ENCODE assay signal across 8 mouse cellular contexts in genomic region chr12:12527366-12527765, GRCm38 (mm10).
DNase-seq lines count a peak whose midpoint lies in the region; ATAC-seq and TF ChIP-seq lines count a peak whose summit lies in the region.

No protein-coding gene starts in this region.

- H3K4me2 ChIP-seq in lung, embryonic 14.5 days, result no peak overlapping the region
- no peak overlapping the region for H3K4me2 ChIP-seq in stomach, embryonic 15.5 days
- no peak overlapping the region for H3K4me2 ChIP-seq in liver, embryonic 11.5 days

- WGBS in lung, embryonic 14.5 days, result 69% methylated on average over 3 of the region's 3 CpGs
- 58% methylated on average over 3 of the region's 3 CpGs for WGBS in stomach, embryonic 15.5 days
- WGBS in liver, embryonic 11.5 days, result 85% methylated on average over 3 of the region's 3 CpGs

- H3K27me3 ChIP-seq in lung, embryonic 14.5 days (ENCODE audit: insufficient read depth, low read length), result no peaks in the 10 kb centered on the region
- H3K27me3 ChIP-seq in stomach, embryonic 15.5 days (replicated peaks), result no peaks in the 10 kb centered on the region
- no peaks in the 10 kb centered on the region for H3K27me3 ChIP-seq in liver, embryonic 11.5 days (replicated peaks; ENCODE audit: control insufficient read depth, insufficient read depth, low read length)

- DNase-seq in lung, embryonic 14.5 days, result peak; percentile 62
- no peak for DNase-seq in lung, postnatal 25 days (ENCODE audit: low spot score)
- peak; percentile 57 for DNase-seq in heart, adult 8-10 months (ENCODE audit: low spot score)
- peak; percentile 12 for DNase-seq in kidney, adult 9 months
- no peak for DNase-seq in embryo, embryonic 10 days (ENCODE audit: low spot score)
- DNase-seq in liver, embryonic 11.5 days (ENCODE audit: low spot score), result no peak
- no peak for DNase-seq in thymus, postnatal 4 days

- no peak overlapping the region for H3K4me3 ChIP-seq in lung, embryonic 14.5 days (ENCODE audit: low read depth, low read length)
- H3K4me3 ChIP-seq in stomach, embryonic 15.5 days (replicated peaks), result no peak overlapping the region
- no peak overlapping the region for H3K4me3 ChIP-seq in liver, embryonic 11.5 days (ENCODE audit: low read depth, low read length)

- H3K36me3 ChIP-seq in lung, embryonic 14.5 days (ENCODE audit: insufficient read depth), result no peaks in the 10 kb centered on the region
- no peaks in the 10 kb centered on the region for H3K36me3 ChIP-seq in stomach, embryonic 15.5 days
- H3K36me3 ChIP-seq in liver, embryonic 11.5 days (ENCODE audit: control insufficient read depth, insufficient read depth, low read length), result no peaks in the 10 kb centered on the region

- H3K4me1 ChIP-seq in lung, embryonic 14.5 days (ENCODE audit: insufficient read depth), result 0 out of 2 replicates have a peak, but pooled peaks cover 3% of the 10 kb centered on the region
- H3K4me1 ChIP-seq in stomach, embryonic 15.5 days, result no peaks in the 10 kb centered on the region; the same call in 1 of the 2 replicates
- H3K4me1 ChIP-seq in liver, embryonic 11.5 days (replicated peaks; ENCODE audit: control insufficient read depth, insufficient read depth, low read length), result no peaks in the 10 kb centered on the region

- H3K9ac ChIP-seq in lung, embryonic 14.5 days, result no peak overlapping the region
- no peak overlapping the region for H3K9ac ChIP-seq in stomach, embryonic 15.5 days
- H3K9ac ChIP-seq in liver, embryonic 11.5 days (ENCODE audit: low read depth, low read length), result no peak overlapping the region

- TF ChIP-seq CTCF in lung, embryonic 14.5 days (IDR thresholded peaks at IDR 0.05; ENCODE audit: low read depth), result no peak

- no peak; the same call in 1 of the 2 replicates for ATAC-seq in lung, embryonic 14.5 days (ENCODE audit: insufficient read depth)
- ATAC-seq in stomach, embryonic 15.5 days (ENCODE audit: insufficient read depth, low FRiP score, low read depth), result peak; percentile 67
- no peak for ATAC-seq in liver, embryonic 11.5 days (replicated peaks; ENCODE audit: low FRiP score)

- no peaks in the 10 kb centered on the region for H3K9me3 ChIP-seq in lung, embryonic 14.5 days (ENCODE audit: low read depth, low read length)
- no peaks in the 10 kb centered on the region for H3K9me3 ChIP-seq in stomach, embryonic 15.5 days
- H3K9me3 ChIP-seq in liver, embryonic 11.5 days (ENCODE audit: control insufficient read depth, low read length), result no peaks in the 10 kb centered on the region

- H3K27ac ChIP-seq in lung, embryonic 14.5 days (ENCODE audit: low read depth), result no peak overlapping the region
- no peak overlapping the region for H3K27ac ChIP-seq in stomach, embryonic 15.5 days
- H3K27ac ChIP-seq in liver, embryonic 11.5 days (ENCODE audit: low read depth, low read length), result no peak overlapping the region

Comparison
In these comparisons a context has a peak if more than half of its experiments do, and no peak if none do; other contexts are left out.
1. DNase-seq: peak in lung, embryonic 14.5 days (single experiment), heart, adult 8-10 months (single experiment) and kidney, adult 9 months (single experiment); none in lung, postnatal 25 days (single experiment), embryo, embryonic 10 days (single experiment), liver, embryonic 11.5 days (single experiment) and thymus, postnatal 4 days (single experiment).